In the genomic region with DNA sequence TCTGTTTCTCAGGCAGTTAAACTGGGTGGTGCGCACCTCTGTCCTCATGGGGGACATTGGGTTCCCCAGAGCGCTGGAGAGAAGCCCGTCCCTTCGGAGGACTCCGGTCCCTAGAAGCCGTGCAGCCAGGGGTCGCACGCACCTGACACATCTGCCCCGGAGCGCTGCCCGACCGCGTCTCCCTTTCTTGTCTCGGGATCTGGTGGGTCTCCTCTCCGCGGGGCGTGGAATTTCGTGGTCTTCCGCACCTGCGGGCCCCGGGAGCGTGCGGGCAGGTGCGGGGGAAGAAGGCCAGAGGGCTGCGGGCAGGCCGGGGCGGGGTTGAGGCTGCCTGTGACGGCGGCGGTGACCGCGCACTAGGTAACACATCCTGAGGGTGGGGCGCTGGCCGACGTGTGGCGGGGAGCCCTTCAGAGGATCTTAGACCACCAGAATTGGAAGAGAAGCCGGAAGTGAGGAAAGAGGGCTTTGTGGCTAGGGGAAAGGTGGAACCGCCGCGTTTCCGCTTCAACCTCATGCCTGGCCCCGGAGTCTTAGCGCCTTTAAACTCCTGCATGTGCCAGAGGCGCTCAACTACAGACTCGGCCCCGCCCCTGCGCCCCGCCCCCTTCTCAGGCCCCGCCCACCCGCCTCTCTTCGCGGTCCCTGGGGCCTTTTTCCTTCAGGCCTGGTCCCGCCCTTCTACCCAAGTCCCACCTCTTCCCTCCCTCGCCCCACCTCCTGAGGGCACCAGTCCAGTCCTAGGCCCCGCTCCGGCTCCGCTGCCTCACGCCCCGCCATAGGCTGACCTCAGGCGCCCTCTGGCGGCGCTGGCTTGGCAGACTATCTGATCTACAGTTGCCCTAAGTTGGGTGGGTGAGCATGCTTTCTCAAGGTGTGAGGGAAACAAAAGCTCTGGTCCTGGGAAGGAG, we compare ENCODE assay signal across 8 mouse cellular contexts. TPM values are rescaled to one million over a fixed set of nuclear protein-coding genes. Genes with fewer than 3 reads are reported as not detected.
A peak's percentile ranks its signal among the peaks of the same experiment; 100 is the strongest.
DNase-seq lines count a peak whose midpoint lies in the region; ATAC-seq and TF ChIP-seq lines count a peak whose summit lies in the region.

A gene (minus strand): TSS at position 332 of the 911 bp plus-strand sequence.

- TF ChIP-seq CTCF in intestine, postnatal 0 days (IDR thresholded peaks at IDR 0.05; ENCODE audit: low read depth) = peak; percentile 94

- H3K4me1 ChIP-seq in embryonic facial prominence, embryonic 11.5 days (ENCODE audit: control insufficient read depth, insufficient read depth, low read length) = peaks cover 4% of the 10 kb centered on the region; the same call in 1 of the 2 replicates
- H3K4me1 ChIP-seq in intestine, postnatal 0 days (replicated peaks; ENCODE audit: control insufficient read depth, insufficient read depth, low read length) = no peaks in the 10 kb centered on the region
- H3K4me1 ChIP-seq in midbrain, embryonic 11.5 days (ENCODE audit: control insufficient read depth, insufficient read depth, low read length) = peaks cover 4% of the 10 kb centered on the region; the same call in 1 of the 2 replicates

- no peaks in the 10 kb centered on the region for H3K36me3 ChIP-seq in embryonic facial prominence, embryonic 11.5 days (replicated peaks; ENCODE audit: control insufficient read depth, insufficient read depth, low read depth, low read length)
- H3K36me3 ChIP-seq in intestine, postnatal 0 days (ENCODE audit: control insufficient read depth, insufficient read depth) = no peaks in the 10 kb centered on the region
- H3K36me3 ChIP-seq in midbrain, embryonic 11.5 days (ENCODE audit: control insufficient read depth, insufficient read depth, low read length) = no peaks in the 10 kb centered on the region

- intact Hi-C loops in left cerebral cortex, postnatal 36 days (cut with DNase I) = no loop called here

- no peak within 1 kb of the TSS for H3K27ac ChIP-seq in embryonic facial prominence, embryonic 11.5 days (replicated peaks; ENCODE audit: low read depth, low read length)
- H3K27ac ChIP-seq in intestine, postnatal 0 days (ENCODE audit: low read depth, low read length) = no peak within 1 kb of the TSS
- no peak within 1 kb of the TSS for H3K27ac ChIP-seq in midbrain, embryonic 11.5 days (ENCODE audit: low read depth, low read length)

- no peaks in the 10 kb centered on the region for H3K27me3 ChIP-seq in embryonic facial prominence, embryonic 11.5 days (ENCODE audit: control insufficient read depth, insufficient read depth, low read length)
- H3K27me3 ChIP-seq in intestine, postnatal 0 days (replicated peaks; ENCODE audit: control insufficient read depth, insufficient read depth, low read length) = no peaks in the 10 kb centered on the region
- no peaks in the 10 kb centered on the region; the same call in 1 of the 2 replicates for H3K27me3 ChIP-seq in midbrain, embryonic 11.5 days (ENCODE audit: control insufficient read depth, insufficient read depth, low read length)

- peak; percentile 95 for DNase-seq in adrenal gland, postnatal 25 days
- peak; percentile 94 for DNase-seq in embryonic facial prominence, embryonic 11.5 days (ENCODE audit: low spot score)
- DNase-seq in left cerebral cortex, postnatal 36 days (ENCODE audit: low spot score in 2 of 2) = peak; percentile 85 to 87
- peak; percentile 99 for DNase-seq in midbrain, embryonic 11.5 days (ENCODE audit: low spot score, missing footprints)
- peak; percentile 88 for DNase-seq in right cerebral cortex, postnatal 4 days
- DNase-seq in yolk sac, embryonic 10.5 days (ENCODE audit: low spot score) = peak; percentile 97

- H3K4me3 ChIP-seq in embryonic facial prominence, embryonic 11.5 days (ENCODE audit: low read depth, low read length) = peak within 1 kb of the TSS; percentile 58
- H3K4me3 ChIP-seq in intestine, postnatal 0 days (ENCODE audit: low read depth, low read length) = peak within 1 kb of the TSS; percentile 54
- peak within 1 kb of the TSS; percentile 55 for H3K4me3 ChIP-seq in midbrain, embryonic 11.5 days (ENCODE audit: low read depth, low read length)

- 1% methylated on average over 59 of the region's 62 CpGs for WGBS in embryonic facial prominence, embryonic 11.5 days
- WGBS in intestine, postnatal 0 days = 1% methylated on average over 62 of the region's 62 CpGs
- WGBS in midbrain, embryonic 11.5 days = 1% methylated on average over 51 of the region's 62 CpGs

- H3K4me2 ChIP-seq in embryonic facial prominence, embryonic 11.5 days (ENCODE audit: low read depth, low read length) = peak within 1 kb of the TSS; percentile 98
- peak within 1 kb of the TSS; percentile 96 for H3K4me2 ChIP-seq in intestine, postnatal 0 days (replicated peaks; ENCODE audit: low read depth)
- peak within 1 kb of the TSS; percentile 99 for H3K4me2 ChIP-seq in midbrain, embryonic 11.5 days

- no peaks in the 10 kb centered on the region for H3K9me3 ChIP-seq in embryonic facial prominence, embryonic 11.5 days (replicated peaks; ENCODE audit: control insufficient read depth, low read length)
- H3K9me3 ChIP-seq in intestine, postnatal 0 days (ENCODE audit: control insufficient read depth) = no peaks in the 10 kb centered on the region
- no peaks in the 10 kb centered on the region for H3K9me3 ChIP-seq in midbrain, embryonic 11.5 days (ENCODE audit: control insufficient read depth, low read length)

- peak; percentile 92 for ATAC-seq in embryonic facial prominence, embryonic 11.5 days (replicated peaks; ENCODE audit: insufficient number of reproducible peaks, low FRiP score, low TSS enrichment, low read depth)
- ATAC-seq in granulocyte monocyte progenitor cell, adult 5-6 weeks (replicated peaks; ENCODE audit: poor library complexity, severe bottlenecking) = peak; percentile 87
- peak; percentile 99 for ATAC-seq in intestine, postnatal 0 days
- ATAC-seq in midbrain, embryonic 11.5 days (ENCODE audit: low FRiP score) = peak; percentile 98

- peak within 1 kb of the TSS; percentile 64 for H3K9ac ChIP-seq in embryonic facial prominence, embryonic 11.5 days (replicated peaks; ENCODE audit: low read length)
- H3K9ac ChIP-seq in intestine, postnatal 0 days (ENCODE audit: low read depth, low read length) = peak within 1 kb of the TSS; percentile 67; the same call in 1 of the 2 replicates
- H3K9ac ChIP-seq in midbrain, embryonic 11.5 days (ENCODE audit: low read length) = peak within 1 kb of the TSS; percentile 74

RNA-seq across cellular contexts. Expression of the gene that starts here (rescaled TPM):
- not detected in 2 replicates for total RNA-seq in adrenal gland, postnatal 25 days (2021)
- 0.71 and 0.87 TPM in 2 replicates for polyA plus RNA-seq in embryonic facial prominence, embryonic 11.5 days (2014; fragmentation: Nextera tagmentation; extraction: Ambion mirVana)
- total RNA-seq in granulocyte monocyte progenitor cell, adult 5-6 weeks (2014; fragmentation: Nextera tagmentation) = 1.6 and 4.6 TPM in 2 replicates
- 1.1 and 2.1 TPM in 2 replicates for total RNA-seq in granulocyte monocyte progenitor cell, adult 5-6 weeks (2017)
- 0.30 TPM in 2 replicates for polyA plus RNA-seq in intestine, postnatal 0 days (2015; fragmentation: Nextera tagmentation; extraction: Ambion mirVana)
- total RNA-seq in left cerebral cortex, postnatal 36 days (2021) = under 1 TPM; 0.48 to 0.81 TPM
- polyA plus RNA-seq in midbrain, embryonic 11.5 days (2014; fragmentation: Nextera tagmentation; extraction: Ambion mirVana) = 0.95 and 0.98 TPM in 2 replicates

Comparison
In these comparisons a context has a peak if more than half of its experiments do, and no peak if none do; other contexts are left out.
1. Peak in DNase-seq in adrenal gland, postnatal 25 days; RNA of the gene not detected or under 1 TPM.
2. Peak in DNase-seq, ATAC-seq, H3K4me3 ChIP-seq, H3K9ac ChIP-seq and H3K4me2 ChIP-seq in embryonic facial prominence, embryonic 11.5 days; RNA of the gene not detected or under 1 TPM.
3. Peak in ATAC-seq, H3K4me3 ChIP-seq, H3K9ac ChIP-seq and H3K4me2 ChIP-seq in intestine, postnatal 0 days; RNA of the gene not detected or under 1 TPM.
4. Peak in DNase-seq in left cerebral cortex, postnatal 36 days; RNA of the gene not detected or under 1 TPM.
5. Peak in DNase-seq, ATAC-seq, H3K4me3 ChIP-seq, H3K9ac ChIP-seq and H3K4me2 ChIP-seq in midbrain, embryonic 11.5 days; RNA of the gene not detected or under 1 TPM.